Mouse (Mus musculus): ENCODE measurements at regions not wholly inside any gene's neighbourhood (a gene's known extent, or its start where the extent isn't known, plus 50 kb on each side); places are given as distances from the start of the nearest gene placed in this dataset.
A peak's percentile ranks its signal among the peaks of the same experiment; 100 is the strongest.

GRCm38 (mm10) chrX:19597302-19597701 is 116.2 kb upstream of the Tex13c3 start:
- peak; percentile 93 for ATAC-seq (ENCODE audit: low TSS enrichment)

DNA sequence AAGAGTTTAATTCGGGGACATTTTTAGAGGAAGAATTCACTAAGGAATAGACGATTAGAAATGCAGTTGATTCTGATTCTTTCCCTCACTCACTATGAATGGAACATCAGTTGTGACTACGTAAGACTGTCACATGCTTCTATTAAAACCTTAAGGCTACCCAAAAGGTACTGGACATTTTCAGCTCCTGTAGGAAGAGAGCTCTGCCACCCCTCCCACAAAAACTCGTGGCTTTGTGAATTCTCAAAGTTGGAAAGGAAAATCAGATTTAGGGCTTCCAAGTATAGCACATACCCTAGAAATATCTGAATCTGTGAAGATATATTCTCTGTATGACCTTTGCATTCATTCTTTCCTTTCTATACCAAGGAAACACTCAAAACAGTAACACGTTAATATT is 74.8 kb upstream of the Tex13c3 start:
- peak; percentile 89 for ATAC-seq (ENCODE audit: low TSS enrichment)

Measured in frontal cortex, adult (tissue).